Mouse (Mus musculus): ENCODE measurements at regions not wholly inside any gene's neighbourhood (a gene's known extent, or its start where the extent isn't known, plus 50 kb on each side); places are given as distances from the start of the nearest gene placed in this dataset.

DNA sequence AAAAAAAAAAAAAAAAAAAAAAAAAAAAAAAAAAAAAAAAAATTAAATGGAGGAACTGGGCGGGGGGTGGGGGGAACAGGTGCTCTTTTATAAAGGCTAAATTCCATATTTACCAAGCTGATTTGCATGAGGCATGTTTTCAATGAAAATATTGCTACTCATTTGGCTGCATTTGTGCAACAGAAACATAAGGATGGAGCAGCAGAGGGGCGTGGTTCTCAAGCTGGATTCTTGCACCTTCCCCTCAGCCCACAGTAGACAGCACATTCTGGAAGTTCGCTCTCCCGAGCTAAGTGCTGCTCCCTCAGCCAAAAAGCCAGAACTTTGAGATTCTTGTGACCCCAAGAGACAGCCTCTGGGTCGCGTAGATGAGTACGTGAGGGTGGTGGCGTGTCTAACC, 201.8 kb downstream of the Cdca7 start:
- no peak for DNase-seq

DNA sequence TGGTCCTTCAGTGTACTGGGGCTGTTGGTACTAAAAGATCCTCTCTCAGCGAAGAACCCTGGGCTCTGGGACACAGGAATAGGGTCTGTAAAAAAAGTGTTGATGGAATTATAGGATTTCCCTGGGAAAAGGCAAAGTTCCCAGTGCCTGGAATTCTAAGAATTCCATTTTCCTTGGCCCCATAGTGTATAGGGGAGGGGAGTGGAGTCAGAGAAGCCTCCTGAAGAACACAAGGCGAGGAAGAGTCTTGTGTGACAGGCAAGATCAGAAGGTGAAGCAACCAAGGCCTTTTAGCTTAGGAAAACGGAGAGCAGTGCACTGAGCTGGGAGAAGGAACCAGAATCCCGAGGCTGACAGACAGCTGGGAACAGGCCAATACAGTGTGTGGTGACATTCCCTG, 212.1 kb downstream of the Cdca7 start:
- DNase-seq, result peak; percentile 25

GRCm38 (mm10) chr2:72701081-72701480, 225.1 kb downstream of the Cdca7 start:
- no peak for DNase-seq

DNA sequence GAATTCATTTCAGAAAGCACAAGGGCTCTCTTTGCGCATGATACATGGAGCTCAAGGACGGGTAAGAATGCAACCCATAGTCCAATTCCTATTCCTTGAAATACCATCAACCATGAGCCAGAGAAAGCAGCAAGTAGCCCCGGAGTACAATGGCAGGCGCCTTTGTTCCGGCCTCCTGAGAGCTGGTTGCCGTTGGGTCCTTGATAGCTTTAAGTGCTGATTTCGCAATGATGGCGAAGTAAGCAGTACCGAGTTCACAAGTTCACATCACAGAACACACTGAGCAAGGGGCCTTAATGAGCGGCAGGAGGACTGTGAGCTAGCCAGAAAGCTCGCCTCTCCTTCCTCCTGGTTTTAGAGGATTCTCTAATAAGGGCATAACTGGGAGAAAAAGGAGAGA, 227.3 kb downstream of the Cdca7 start:
- peak; percentile 36 for DNase-seq

GRCm38 (mm10) chr2:72707676-72708659, 232.0 kb downstream of the Cdca7 start:
- DNase-seq, result no peak

DNA sequence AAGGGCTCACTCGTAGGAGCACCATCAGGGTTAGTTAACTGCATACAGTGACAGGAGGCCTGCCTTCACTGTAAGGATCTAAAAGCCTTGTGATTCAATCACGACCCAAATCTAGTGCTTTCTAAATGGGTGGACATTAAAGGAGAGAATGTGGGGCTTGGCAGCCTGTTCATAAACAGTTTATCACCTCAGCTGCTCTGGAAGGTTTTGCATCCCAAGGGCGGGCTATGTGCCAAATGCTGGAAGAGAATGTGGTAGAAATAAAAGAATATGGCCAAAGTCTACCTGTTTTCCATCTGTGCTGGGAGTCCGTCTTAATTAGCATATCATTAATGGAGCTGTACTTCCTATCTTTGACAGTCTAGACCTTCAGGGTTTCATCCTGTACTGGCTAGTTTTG, 241.0 kb downstream of the Cdca7 start:
- no peak for DNase-seq

- peak; percentile 71 for DNase-seq
These were observed 251.5 kb downstream of the Sp3 start for GRCm38 (mm10) chr2:72728699-72729098.

DNA sequence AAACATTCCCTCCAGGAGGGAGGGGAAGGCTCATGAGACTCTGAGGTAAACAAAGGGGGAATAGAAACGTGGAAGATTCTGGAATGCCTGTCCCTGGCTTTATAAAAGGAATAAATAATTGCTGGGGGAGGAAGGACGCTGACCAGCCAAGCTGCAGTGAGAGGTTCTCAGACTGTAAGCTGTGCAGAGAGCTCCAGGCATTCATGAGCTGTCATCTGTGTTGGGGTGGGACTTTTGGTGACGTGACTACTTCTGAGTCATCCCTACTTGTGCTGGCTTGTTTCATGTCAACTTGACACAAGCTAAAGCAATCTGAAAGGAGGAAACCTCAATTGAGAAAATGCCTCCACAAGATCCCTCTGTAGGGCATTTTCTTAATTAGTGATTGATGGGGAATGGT, 246.9 kb downstream of the Sp3 start:
- DNase-seq, result no peak

DNA sequence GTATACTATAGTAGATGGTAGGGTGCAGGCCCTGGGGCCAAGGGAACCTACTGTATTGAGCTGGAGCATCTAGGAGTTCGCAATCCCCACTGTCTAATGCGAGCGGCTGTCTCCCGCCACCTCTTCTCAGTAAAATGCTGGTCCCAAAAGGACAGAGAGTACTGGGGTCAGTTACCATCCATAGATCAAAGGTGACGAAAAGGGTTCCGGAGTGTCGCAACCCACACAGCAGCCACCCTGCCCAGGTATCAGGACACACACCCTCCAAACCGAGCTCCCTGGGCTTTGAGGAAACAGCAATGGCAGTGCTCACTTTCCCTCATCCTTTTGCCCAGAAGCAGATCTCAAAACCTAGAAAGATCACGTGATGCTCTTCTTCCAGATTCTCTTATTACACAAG, 245.2 kb downstream of the Sp3 start:
- no peak for DNase-seq

GRCm38 (mm10) chr2:72736685-72737084, 243.6 kb downstream of the Sp3 start:
- DNase-seq, result no peak

GRCm38 (mm10) chr2:72740391-72741361, 239.6 kb downstream of the Sp3 start:
- peak; percentile 47 for DNase-seq

- no peak for DNase-seq
These were observed 238.5 kb downstream of the Sp3 start for GRCm38 (mm10) chr2:72741746-72742145.

GRCm38 (mm10) chr2:72743651-72744050, 236.6 kb downstream of the Sp3 start:
- no peak for DNase-seq

DNA sequence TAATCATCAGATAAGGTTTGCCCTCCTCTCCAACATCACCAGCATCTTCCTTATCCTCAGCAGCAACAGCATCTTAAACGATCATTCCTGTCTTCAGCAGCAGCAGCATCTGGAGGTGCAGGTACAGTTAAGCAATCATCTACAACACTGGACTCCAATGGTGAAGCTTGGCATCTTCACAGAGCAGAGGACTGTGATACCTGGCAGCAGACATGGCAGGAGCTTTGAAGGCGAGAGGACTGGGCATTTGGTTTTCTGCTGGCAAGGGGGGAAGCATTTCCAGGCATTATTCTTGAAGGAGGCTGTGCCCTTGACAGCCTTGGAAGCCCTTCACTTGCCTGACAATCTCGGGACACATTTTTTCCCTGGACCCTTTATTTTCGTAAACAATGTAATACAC, 235.3 kb downstream of the Sp3 start:
- no peak for DNase-seq

DNA sequence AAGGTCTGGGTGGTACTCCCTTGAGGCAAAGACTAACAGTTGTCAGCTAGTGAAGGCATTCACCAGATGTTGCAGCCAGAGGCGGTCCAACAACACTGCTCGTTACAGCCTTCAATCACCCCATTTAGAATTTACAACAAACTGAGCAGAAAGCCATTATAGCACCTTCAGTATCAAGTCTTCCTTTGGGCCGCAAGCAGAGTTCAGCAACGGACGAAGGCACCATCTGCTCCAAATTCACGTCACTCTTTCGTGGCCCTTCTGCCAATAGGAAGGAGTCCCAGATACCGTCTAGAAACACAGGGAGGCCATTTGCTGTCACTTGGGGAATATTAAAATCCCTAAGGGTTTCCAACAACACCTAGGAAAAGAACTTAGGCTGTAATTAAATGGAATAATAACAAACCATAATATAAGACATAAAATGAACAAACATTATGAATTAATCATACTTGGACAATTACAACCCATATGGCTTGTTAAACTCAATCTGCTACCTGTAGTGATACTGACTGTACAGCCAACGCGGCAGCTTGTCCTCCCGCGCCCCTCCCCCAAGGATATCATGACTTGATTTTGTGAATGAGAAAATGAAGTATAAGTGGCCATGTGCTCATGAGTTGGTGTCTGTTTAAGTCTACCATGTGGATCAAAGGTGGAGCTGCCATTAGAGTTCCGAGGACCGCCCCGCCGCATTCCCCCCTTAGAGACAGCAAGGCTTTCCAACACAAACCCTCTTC, 233.6 kb downstream of the Sp3 start:
- DNase-seq, result no peak

DNA sequence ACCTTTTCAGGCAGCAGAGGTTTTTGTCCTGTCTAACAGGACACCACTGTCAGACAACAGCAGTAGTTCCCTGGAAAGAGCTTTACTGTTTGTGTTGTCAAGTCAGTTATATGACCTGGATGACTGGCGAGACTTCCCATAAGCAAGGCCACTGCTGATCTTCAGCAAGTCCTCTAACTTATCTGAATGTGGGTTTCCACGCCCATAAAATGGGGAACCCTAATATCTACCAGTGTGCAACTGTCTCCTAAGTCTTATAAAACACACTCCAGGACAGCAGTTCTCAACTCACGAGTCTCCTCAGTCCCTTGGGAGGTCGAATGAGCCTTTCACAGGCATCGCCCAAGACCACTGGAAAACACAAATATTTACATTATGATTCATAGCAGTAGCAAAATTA, 232.9 kb downstream of the Sp3 start:
- no peak for DNase-seq

GRCm38 (mm10) chr2:72749495-72749894, 230.8 kb downstream of the Sp3 start:
- DNase-seq, result no peak

GRCm38 (mm10) chr2:72751441-72751840, 228.8 kb downstream of the Sp3 start:
- DNase-seq, result peak; percentile 13

DNA sequence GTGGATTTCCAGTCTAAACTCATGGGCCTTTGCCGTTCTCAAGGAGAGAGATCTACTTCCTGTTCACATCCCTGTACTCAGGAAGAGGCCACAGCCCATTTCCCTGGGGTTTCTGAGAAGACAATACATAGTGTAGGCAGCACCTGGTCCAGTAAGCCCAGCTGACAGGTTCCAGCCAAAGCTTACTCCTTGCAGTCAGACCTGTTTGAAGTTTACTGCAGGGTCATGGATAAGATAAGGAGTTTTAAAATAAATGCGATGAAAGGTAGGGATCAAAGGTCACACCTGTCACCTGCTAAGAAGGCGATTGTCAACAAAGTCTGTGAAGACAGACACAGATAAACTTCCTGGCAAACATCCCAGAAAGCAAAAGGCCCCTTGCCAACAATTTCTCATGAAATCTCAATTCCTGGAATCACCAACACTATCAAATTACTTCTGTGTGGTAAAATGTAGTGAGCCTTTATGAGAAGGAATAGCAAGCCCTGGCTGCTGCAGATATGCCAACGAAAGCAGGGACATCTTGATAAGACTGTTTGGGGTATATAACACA, 227.5 kb downstream of the Sp3 start:
- DNase-seq, result peak; percentile 18

- no peak for DNase-seq
These were observed 226.2 kb downstream of the Sp3 start for GRCm38 (mm10) chr2:72753788-72754713.

DNA sequence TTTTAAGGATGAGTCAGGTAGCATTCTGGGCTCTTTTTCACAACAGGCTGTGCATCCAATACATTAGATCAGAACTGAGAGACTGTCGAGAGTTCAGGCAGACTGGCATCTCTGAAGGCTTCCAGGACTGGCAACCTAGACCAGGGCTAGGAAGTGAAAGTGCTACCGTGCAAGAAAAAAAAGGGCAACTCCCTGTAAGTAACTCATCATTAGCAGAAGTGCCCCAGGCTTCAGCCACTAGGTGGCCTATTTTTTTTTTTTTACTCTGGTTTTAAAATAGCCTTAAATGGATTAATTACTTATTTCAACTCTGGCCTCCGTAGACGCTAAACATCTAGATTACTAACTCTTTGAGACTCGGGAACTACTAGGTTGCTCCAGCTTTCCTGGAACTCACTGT, 216.8 kb downstream of the Sp3 start:
- no peak for DNase-seq
